Mouse (Mus musculus) CD8-positive naive resting alpha-beta T cell, adult 2 months (primary cell): ENCODE measurements around the gene Pth2.

Experiments
- DNase-seq, 2 experiments: peaks; one replicate each; pipeline ENCODE4 v3.0.0; 2022; ENCODE audit warnings: low read depth in 2 of 2, low spot score in 2 of 2

Gene Pth2

GRCm38 (mm10) chr7:45180896-45181477 lies at the start of gene Pth2:
TSS of gene Pth2 (plus strand) at chr7:45180995.
- DNase-seq: no peak

DNA sequence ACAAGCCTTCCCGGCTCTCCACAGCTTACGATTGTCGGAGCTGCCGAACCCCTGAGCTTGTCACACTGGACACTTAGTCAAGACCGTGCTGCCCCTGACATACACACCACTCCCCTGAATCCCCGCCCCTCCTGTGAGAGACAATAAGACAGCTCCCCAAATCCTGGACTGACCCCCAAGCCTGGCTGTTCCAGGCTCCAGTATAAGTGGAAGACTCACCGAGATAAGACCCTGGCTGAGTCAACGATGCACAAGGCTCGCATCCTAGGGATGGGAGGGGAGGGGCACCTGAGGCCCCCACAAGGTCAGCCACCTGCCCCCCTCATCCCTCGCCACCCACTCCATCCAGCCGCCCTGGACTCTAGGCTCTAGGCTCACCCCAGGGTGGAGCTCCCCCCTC lies 48.9 kb upstream of the Pth2 start:
- DNase-seq: no peak

DNA sequence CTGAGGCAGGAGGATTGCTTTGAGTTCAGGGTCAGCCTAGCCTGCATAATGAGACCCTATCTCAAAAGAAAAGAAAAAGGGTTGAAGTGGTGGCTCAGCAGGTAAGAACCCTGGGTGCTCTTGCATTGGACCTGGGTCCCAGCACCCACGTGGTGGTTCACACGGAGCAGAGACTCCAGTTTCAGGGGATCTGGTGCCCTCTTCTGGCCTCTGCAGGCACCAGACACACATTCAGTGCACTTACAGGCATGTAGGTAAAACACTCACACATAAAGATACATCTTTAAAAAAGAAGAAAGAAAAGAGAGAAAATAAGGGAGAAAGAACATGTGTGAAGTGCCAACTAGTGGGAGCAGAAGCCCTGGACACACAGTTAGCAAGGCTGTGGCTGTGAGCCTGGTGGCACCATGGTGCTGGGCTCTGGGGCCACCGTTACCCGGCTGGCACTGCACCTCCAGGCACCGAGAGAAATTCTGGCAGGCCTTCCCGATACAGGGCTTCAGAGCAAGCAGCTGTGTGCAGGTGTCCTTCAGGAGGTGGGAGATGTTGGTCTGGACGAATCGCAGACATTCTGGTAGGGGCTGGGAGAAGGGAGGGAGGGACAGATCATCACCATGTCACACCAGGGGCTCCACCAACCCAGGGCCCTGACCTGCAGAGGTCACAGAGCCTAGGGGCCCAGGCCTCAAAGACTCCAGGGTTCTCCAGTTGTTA lies 47.2 kb upstream of the Pth2 start:
- DNase-seq: no peak

DNA sequence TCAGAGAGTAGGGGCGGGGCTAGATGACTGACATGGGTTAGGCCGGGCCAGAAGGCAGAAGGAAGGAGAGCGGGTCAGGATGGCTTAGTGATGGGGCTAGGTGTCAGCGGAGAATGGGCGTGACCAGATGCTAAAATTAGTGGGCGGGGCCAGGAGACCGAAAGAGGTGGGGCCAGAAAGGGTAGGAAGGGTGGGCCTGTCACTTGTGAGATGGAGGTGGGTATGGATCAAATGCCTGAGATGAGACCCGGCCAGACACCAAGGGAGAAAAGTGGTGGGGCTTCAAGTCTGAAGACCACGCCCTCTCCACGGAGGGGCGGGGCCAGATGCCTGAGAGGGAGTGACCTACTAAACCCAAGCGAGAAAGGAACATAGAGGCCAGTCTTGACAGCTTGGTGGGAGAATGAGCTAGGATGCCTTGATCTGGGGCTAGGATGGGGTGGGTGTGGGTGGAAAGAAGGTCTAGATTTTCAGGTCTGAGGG lies 46.2 kb upstream of the Pth2 start:
- no peak for DNase-seq

DNA sequence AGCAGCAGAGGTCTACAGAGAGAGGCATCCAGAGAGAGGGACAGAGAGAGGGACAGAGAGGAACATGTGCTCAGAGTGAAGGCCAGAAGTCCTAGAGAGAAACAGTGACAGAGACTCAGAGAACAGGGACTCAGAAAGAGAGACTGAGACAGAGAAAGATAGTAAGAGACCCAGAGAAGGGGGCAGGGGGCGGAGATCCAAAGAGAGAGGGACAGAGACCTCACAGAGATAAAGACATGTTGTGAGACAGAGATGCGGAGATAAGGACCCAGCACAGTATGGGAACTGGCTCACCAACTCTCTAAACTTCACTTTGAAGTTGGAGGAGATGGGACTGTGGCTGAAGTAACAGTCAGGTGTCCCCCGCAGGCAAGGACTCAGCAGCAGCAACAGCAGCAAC lies 45.4 kb upstream of the Pth2 start:
- DNase-seq: no peak

- peak; percentile 91 to 94 for DNase-seq
Observed at GRCm38 (mm10) chr7:45135993-45136567, 44.7 kb upstream of the Pth2 start, which contains the start of the genes Gm45713 and Flt3l. TSS of gene Gm45713 (minus strand) at chr7:45136231. TSS of gene Flt3l (minus strand) at chr7:45136432.

DNA sequence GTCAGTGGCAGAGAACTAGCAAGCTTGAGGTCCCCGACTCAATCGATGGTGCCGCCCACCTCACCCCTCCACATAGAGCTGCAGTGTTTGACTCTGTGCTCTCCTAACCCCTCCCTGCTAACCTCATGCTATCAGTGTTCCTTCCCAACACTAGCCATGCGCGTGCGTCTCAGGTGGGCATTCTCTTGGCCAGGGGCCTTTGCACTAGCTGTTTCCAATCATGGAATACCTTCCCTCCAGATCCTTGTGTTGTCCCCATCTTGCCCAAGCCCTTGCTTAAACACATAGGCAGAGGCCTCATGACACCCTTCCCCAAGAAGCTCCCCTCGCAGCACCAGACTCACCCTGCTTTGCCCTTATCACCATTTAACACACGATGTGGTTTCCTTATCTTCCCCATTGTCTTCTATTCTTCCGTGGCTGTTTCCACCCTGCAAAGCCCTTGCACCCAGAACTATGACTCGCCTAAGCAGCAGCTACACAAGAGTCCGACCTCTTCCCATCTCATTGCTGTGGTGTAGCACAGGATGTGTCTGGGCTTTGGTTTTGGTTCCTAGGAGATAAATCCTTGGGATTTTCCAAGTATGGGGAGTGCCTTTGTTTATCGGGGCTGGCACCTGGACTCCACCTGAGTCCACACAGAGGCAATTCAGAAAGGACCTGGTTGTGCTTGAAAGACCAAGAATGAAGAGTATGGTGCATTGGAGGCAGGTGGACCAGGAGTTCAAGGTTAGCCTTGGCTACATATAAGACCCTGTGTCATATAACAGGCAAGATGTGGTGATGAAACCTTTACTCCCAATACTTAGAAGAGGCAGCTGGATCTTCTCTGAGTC lies 43.4 kb upstream of the Pth2 start:
- DNase-seq: no peak

- DNase-seq: no peak
Observed at GRCm38 (mm10) chr7:45138403-45138802, 42.4 kb upstream of the Pth2 start.

GRCm38 (mm10) chr7:45139904-45140723 lies 40.7 kb upstream of the Pth2 start:
- no peak for DNase-seq

DNA sequence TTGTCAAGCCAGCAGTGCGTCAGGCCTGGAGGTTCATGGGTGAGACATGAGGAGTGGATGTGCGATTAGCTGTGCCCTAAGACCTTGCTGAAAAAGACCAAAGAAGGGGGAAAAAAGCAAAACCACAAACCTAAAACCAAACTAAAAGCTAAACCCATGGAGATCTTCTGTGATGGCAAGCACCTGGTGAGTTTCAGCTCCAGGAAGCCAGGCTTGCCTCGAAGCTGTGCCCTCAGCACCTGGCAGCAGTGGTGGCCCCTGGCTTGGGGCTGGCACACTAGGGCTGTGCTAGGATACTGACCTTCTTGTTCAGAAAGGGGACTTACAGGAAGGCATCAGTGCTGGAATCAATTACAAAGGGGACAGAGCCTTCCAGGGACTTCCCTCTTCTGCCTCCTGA lies 39.5 kb upstream of the Pth2 start:
- no peak for DNase-seq

- no peak for DNase-seq
Observed at GRCm38 (mm10) chr7:45141914-45142313, 38.9 kb upstream of the Pth2 start.

DNA sequence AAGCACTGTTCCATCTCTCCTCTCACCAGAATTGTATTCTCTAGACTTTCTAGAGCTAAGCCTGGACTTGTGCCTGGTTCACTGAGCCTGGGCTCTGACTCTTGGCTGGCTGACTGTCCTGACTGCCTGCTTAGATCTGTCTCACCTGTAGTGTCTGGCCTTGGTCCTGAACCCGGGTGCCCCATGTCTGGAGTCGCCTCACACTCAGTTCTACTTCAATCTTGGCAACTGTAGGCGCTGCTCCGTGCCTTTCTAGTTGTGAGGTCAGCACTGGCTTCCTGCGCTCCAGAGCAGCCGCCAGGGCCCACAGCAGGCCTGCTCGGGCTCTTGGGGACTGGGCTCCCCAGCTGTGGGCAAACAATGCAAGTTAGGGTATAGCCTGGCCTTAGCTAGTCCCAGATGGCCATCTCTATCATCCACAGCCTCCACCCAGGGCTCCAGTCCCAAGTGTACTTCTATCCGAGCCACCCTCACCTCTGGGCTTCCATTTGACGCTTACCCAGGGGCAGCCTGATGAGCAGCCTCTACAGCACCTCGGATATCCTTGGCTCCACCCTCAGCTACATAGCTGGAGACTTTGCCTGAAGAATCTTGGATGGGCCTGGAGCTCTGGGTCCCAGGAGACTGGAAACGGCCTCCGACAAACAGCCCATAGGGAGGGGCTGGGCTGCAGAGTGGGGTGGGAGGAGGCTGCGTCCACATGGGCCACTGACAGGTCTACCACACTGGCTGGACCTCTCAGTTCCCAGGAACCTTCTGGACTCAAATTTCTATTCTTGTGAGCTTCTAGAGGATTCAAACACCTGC lies 36.2 kb upstream of the Pth2 start:
- no peak for DNase-seq

GRCm38 (mm10) chr7:45145460-45145859 lies 35.3 kb upstream of the Pth2 start:
- DNase-seq: no peak

DNA sequence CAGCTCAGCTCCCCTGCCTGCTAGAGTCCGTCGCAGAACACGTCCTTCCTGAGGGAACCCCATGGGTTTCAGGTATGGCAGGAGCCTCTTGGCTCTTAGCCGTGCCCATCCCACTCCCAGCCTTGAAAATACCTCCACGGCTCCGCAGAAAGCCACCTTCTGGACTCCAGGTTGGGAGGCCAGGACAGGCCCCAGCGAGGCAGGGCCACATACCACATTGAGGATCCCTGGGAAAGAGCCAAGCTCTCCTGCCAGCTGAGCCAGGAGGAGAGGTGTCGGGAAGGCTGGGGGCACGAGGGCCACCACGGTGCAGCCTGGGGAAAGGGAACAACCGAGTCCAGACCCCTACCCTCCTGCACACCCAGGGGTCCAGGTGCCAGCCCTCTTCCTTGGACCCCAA lies 33.5 kb upstream of the Pth2 start:
- DNase-seq: no peak

GRCm38 (mm10) chr7:45147899-45148298 lies 32.9 kb upstream of the Pth2 start:
- DNase-seq: no peak

- DNase-seq: no peak
Observed at GRCm38 (mm10) chr7:45148534-45149098, 32.2 kb upstream of the Pth2 start.

- DNase-seq: no peak
Observed at GRCm38 (mm10) chr7:45149545-45149944, 31.2 kb upstream of the Pth2 start.

DNA sequence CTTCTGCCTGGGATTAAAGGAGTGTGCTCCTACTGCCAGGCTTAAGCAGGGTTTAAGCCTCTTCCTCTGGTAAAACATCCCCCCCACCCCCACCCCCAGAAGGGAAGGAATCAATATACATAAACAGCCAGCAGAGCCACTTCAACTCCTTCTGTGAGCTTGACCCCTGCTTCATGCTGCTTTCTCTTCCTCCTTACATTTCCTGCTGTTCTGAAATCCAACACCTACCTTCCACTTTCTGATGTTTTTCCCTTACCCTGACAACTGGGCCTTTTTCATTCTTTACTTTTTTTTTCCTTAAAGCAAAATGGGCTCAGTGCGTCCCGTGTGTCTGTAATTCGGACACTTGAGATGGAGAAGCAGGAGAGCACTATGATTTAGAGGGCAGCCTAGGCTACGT lies 30.5 kb upstream of the Pth2 start:
- DNase-seq: no peak

- no peak for DNase-seq
Observed at GRCm38 (mm10) chr7:45151303-45151702, 29.5 kb upstream of the Pth2 start.
